Mouse (Mus musculus): Measurements from ENCODE around the gene Nutm1.

The Nutm1 gene

DNA sequence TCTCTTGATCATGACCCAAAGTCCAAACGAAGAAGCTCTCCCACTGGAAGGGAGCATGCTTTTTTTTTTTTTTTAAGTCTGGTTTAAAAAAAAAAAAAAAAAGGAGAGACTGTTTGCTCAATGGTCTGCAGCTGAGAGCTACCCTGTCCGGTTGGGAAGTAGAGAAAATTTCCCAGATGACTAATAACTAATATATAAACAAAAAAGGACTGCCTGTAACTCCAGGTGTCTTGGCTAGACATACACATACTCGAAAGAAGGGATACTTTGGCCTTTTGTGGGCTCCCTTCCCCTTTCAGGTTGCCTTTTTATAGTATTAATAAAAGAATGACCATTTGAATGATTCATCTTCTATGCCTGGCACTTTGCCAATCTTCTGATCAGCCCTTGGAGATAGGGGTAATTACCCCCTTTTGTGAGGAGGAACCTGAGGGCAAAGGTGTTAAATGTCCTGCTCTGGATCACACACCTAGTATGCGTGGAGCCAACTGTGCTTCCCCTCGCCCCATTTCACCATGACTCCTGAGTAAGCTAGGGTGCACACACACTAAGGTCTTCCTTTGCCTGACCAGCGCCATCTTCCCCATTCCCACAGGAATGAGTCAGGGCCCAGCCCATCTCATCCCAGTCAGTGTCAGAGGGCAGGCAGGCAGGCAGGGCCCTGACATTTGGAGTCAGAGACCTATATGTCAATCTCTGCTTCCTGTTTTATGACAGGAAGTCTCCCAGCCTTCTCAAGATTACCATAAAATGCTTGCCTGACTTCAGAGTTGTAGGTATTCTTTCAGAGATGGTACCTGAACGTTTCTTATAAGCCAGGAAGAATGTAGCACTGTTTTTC is 4.2 kb downstream of the Nutm1 start:
- no peak for DNase-seq

- no peak for DNase-seq
Measured at GRCm38 (mm10) chr2:112249780-112250453, 9.2 kb downstream of the Nutm1 start.

- no peak for DNase-seq
Measured at GRCm38 (mm10) chr2:112247323-112247722, 11.8 kb downstream of the Nutm1 start.

- DNase-seq, result no peak
Measured at GRCm38 (mm10) chr2:112246193-112246592, 12.9 kb downstream of the Nutm1 start.

DNA sequence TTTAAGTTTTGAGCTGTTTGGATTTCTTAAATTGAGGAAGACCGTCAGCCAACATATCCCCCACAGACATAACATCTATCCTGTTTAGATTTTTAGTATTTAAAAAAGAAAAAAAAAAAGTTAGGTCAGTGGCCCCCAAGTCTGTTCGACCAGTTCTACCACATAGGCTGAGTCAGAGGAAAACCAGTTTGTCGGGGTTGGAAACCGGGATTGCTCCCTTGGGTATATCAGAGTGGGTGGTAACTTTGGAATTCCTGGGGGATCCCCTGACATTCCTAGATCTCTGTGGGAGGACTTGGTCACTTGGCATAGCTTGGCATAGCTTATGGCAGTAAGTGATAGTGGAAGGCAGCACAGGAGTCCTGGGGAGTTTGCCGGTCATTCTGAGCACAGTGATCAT is 13.8 kb downstream of the Nutm1 start:
- DNase-seq, result no peak

DNA sequence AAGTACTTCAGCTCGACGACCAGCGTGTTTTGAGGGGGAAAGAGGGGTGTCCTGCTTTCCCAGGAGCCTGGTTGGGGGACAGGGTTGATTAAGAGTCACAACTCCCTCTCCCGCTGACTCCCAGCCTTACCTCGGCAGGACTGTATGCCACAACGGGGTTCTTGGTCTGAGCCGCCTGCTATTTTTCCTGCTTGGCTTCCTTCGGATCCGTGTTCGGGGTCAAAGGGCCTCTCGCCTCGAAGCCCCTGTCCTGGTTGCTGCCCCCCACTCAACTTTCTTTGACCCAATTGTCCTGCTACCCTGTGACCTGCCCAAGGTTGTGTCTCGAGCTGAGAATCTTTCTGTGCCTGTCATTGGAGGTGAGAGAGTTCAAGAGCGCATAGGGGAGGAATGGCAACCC is 17.3 kb downstream of the Nutm1 start:
- DNase-seq, result no peak

GRCm38 (mm10) chr2:112239935-112240721 is 19.0 kb downstream of the Nutm1 start:
- DNase-seq, result peak in 1 of 2 experiments; percentile 41

- peak; percentile 71 to 81 for DNase-seq
Measured at GRCm38 (mm10) chr2:112239212-112239934, 19.7 kb downstream of the Nutm1 start, which contains the start of gene Lpcat4. Gene Lpcat4, plus strand, starts transcription at chr2:112239468.

DNA sequence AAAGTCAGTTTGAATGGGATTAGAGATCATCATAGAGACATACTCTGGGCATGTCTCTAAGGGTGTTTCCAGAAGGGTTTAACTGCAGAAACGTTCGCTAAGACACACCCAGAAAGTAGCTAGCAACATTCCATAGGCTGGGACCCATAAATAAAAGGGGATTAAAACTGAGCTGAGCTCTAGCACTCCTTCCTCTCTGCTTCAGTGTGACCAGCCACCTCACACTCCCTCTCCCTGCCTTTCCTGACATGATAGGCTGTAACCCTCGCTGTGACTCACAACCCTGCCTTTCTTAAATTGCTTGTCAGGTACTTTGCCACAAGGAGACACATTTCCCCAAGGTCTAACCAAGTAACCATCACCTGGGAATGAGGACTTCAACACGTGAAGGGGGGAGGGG is 21.1 kb downstream of the Nutm1 start:
- DNase-seq, result no peak

DNA sequence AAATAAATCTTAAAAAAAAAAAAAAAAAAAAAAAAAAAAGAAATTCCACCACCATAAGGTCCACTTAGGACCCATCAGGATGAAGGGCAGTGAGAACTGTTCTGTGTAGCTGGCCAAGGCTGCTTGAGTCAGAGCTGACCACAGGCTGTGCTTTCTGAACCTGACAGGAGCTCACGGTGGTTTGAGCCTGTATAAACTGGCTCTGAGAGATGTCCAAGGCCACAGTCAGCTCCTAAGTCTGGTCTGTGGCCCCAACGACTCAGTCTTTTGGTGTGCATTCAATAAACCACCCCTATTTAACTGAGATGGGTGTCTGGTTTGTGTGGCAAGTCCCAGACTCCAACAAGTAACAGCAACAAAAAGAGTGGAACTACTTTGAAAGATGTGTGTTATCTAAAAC is 22.5 kb downstream of the Nutm1 start:
- no peak for DNase-seq

- no peak for DNase-seq
Measured at GRCm38 (mm10) chr2:112232623-112233022, 26.5 kb downstream of the Nutm1 start.

GRCm38 (mm10) chr2:112224356-112224755 is 34.7 kb downstream of the Nutm1 start:
- DNase-seq, result no peak

DNA sequence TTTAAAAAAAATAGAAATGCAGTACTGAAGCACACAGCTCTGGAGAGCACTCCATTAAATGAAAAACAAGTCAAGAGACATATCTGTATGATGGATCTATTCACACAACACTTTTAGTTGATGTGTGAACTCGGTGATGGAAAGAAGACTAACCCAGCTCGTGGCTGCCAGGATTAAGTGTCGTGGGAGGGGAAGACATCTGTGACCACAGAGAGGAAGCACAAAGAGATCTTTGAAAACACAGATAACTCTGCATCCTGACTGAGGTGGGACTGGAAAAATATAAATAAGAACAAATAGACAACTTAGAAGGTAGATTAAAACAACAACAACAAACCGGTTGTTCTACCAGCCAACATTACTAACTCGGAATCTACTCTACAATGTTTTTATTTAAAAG is 36.5 kb downstream of the Nutm1 start:
- DNase-seq, result no peak

DNA sequence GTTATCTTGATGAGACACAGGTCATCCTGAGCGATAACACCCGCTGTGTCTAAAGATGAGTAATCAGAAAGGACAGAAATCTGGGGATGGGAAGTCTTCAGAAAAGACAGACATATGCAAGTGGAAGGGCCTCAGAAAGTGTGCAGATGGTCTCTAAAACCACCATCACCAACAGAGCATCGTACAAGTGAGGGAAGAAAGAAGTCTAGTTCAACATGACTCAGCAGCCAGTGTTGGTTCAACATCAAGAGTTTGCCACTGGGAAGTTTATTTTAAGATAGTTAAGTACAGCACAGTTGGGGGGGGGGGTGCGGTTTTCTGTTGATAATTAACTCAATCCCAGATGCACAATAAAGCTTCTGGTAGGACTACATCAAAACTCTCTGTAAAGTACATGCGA is 38.2 kb downstream of the Nutm1 start:
- DNase-seq, result no peak

GRCm38 (mm10) chr2:112217614-112218013 is 41.5 kb downstream of the Nutm1 start:
- no peak for DNase-seq

GRCm38 (mm10) chr2:112215977-112216376 is 43.1 kb downstream of the Nutm1 start:
- no peak for DNase-seq

DNA sequence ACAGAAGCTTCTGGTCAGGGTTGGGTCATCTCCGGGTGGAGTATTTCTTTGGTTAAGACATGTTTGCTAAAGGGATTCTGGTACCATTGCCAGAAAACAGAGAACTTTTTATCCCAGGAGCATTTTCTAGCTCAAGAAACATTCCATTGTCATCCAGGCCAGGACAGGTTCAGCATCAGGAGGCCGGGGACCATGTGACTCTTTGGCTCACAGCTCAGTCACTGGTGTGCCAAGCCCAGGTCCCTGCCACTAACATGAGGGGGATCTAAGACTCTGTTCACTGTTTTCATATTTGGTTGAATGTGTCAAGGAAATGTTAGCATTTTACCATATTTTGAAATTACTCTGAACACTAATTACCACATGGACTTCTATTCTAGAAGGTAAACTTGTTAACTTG is 48.4 kb downstream of the Nutm1 start:
- DNase-seq, result no peak

DNA sequence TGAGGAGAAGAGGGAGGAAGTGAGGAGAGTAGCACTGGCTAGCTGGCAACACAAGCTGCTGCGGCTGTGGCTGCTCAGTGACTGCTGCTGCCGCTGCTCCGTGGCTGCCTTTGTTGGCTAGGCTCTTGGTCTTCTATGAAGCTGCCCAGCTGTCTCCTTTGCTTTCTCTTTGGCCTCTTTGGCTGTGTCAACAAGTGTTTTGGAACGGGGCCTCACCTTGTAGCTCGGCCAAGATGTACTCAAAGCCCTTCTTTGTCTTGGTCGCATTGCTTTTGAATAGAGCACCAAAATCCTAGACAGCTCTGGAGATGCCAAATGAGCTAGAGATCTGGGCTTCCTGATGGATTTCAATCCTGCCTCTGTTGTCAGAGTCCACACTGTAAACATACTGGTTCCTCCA is 48.9 kb downstream of the Nutm1 start:
- DNase-seq, result no peak

DNA sequence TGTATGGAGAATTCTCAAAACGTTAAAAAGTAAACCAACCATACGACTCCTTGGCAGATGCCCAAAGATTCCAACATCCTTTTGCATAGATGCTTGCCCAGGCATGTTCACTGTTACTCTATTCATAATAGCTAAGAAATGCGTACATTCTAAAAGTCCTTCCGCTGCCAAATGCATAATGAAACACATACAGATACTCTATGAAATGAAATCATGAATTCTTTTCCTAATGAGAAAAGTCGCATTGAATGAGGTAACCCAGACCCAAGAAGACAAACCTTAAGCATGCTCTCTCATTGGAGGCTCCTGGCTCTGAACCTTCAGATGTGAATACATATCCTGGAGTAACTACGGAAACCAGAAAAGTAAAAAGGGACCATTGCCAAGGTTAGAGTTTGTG is 56.0 kb downstream of the Nutm1 start:
- DNase-seq, result no peak

All from thymus, adult 18-20 months (tissue).